Mouse (Mus musculus) cortical plate, adult 2 months (tissue): Measurements from ENCODE around the gene Meis2. TPM values are rescaled to one million over a fixed set of nuclear protein-coding genes. Genes with fewer than 3 reads are reported as not detected.

ENCODE experiments used
- H3K27ac ChIP-seq: fragments of 200-500 bp; 2 replicates; pipeline ENCODE4 v1.5.1; 2012; ENCODE audit warnings: low read length, control low read depth, inconsistent platforms; ENCODE audit not compliant: insufficient read depth
- H3K4me1 ChIP-seq: fragments of 200-500 bp; 2 replicates; pipeline ENCODE4 v1.6.1; 2011; ENCODE audit warnings: low read length; ENCODE audit not compliant: control insufficient read depth, insufficient read depth
- H3K4me3 ChIP-seq: fragments of 200-500 bp; 2 replicates; pipeline ENCODE4 v1.5.1; 2011; ENCODE audit warnings: mild to moderate bottlenecking, low read length, control low read depth; ENCODE audit not compliant: insufficient read depth
- CTCF ChIP-seq: fragments of 200-500 bp; IDR thresholded peaks from 2 replicates; pipeline ENCODE4 v1.5.1; 2011; ENCODE audit warnings: mild to moderate bottlenecking, control low read depth, low read length; ENCODE audit not compliant: insufficient read depth; ENCODE audit errors: extremely low read depth
- POLR2A ChIP-seq: fragments of 200-500 bp; IDR thresholded peaks from 2 replicates; pipeline ENCODE4 v1.6.1; 2011; ENCODE audit warnings: mild to moderate bottlenecking, low read length, control low read depth; ENCODE audit not compliant: insufficient read depth; ENCODE audit errors: extremely low read depth
- polyA plus RNA-seq: library from polyadenylated mRNA; depleted of rRNA; stranded (reverse); fragments of >200 nt; gene quantifications from 2 replicates; pipeline ENCODE4 v1.2.3, GENCODE M21; 2012

Gene Meis2
- polyA plus RNA-seq, 1 experiment: 86.1 TPM

DNA sequence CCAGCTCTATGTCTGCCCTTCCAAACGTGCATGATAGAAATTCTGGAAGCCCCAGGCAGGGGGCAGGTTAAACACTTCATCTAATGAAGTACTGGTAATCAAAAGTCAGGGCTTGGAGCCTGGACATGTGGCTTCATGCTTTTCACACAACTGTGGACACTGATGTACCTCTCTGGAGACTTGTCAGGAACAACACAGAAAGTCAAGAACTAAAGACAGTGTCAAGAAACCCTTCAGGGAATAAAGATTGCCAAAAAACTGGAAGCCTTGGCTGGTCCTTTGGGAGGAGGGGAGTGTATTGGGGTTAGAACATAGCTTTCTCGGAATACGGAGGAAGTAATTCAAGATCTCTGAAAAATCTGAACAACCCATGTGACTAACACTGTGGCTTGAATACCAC lies 37.5 kb downstream of the Meis2 start:
- no peak overlapping the region for H3K4me3 ChIP-seq
- H3K27ac ChIP-seq: no peak overlapping the region
- TF ChIP-seq POLR2A (no peak), CTCF (no peak)
- peaks cover 1% of the 10 kb centered on the region; the same call in 1 of the 2 replicates for H3K4me1 ChIP-seq

DNA sequence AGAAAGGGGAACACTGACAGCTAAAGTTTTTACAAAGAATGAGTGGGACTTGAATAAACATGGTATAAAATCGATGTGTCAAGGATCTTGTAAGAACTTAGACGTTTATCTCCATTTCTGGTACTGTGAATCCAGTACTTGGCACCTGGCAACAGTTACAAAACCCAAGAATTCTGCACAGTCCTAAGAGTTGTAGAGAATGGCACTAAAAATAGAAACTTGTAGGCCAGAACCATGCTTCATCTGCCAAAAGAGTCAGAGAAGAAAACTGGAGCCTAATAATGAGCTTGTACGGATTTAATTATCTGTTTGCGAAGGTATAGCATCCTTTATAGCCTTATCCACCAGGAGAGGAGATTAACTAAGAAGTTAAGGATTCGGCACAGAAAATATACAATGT lies 42.8 kb downstream of the Meis2 start:
- no peak for TF ChIP-seq CTCF
- peaks cover 1% of the 10 kb centered on the region; the same call in 1 of the 2 replicates for H3K4me1 ChIP-seq
- H3K27ac ChIP-seq: no peak overlapping the region
- H3K4me3 ChIP-seq: no peak overlapping the region

DNA sequence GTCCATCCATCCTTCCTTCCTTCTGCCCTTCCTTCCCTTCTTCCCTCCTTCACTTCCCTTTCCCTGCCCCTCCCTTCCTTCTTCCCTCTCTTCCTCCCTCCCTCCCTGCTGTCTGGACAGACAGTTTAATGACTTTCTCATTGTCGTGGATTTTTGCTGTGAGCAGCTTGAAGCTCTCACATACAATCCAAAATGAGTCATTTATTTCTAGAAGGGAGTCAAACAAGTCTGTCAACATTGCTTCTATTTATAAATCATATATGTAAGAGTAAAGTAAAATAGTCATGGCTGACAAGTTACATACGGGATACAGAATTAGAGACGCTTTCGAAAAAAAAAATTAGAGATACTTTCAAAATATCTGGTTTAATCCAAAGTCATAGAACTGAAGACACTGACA lies 43.7 kb downstream of the Meis2 start:
- H3K27ac ChIP-seq: no peak overlapping the region
- TF ChIP-seq CTCF (no peak), POLR2A (no peak)
- peaks cover 1% of the 10 kb centered on the region; the same call in 1 of the 2 replicates for H3K4me1 ChIP-seq
- no peak overlapping the region for H3K4me3 ChIP-seq

DNA sequence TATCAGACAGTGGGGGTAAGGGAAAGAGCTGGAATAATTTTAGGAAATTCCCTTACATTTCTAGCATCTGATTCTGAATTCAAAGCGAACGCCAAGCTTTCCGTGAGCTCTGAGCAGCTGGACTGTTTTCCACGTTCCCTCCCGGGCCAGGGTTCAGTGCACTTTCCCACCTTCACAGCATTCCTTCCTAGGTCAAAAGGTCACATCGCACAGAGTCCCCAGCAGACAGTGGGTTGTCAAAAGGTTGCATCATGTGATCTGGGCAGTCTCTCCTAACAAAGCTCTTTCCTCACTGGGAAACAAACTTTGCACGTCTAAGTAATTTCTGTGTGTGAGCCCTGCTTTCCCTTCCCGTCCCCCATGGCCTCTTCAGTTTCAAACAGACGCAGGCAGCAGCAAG lies 44.6 kb downstream of the Meis2 start:
- Histone ChIP-seq H3K4me3 (no peak overlapping the region), H3K4me1 (peaks cover 1% of the 10 kb centered on the region; the same call in 1 of the 2 replicates), H3K27ac (no peak overlapping the region)
- no peak for TF ChIP-seq POLR2A

DNA sequence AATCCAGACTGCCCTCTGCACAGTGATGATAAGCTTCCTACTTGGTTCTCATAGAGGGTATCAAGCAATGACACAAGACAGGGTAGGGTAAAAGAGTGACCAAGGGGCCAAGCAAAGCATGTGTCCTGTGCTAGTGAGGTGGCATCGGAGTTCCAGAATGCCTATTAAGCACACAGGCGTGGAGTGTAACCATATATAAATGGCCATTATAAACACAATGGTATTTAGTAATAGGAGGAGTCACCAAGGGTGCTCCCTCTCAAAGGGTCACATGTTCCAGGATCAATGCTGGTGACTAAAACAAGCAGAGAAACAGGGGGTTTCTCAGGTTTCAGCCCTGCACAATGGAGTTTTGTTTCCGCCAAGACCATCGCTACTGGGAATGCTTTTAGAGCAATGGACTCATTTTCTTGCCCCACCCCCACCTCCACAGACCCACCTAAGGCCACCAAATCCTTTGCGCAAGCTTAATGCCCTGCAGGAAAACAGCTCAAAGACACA lies 45.1 kb downstream of the Meis2 start:
- Histone ChIP-seq H3K4me1 (peaks cover 1% of the 10 kb centered on the region; the same call in 1 of the 2 replicates), H3K27ac (no peak overlapping the region), H3K4me3 (no peak overlapping the region)
- no peak for TF ChIP-seq CTCF
- no peak for TF ChIP-seq POLR2A

DNA sequence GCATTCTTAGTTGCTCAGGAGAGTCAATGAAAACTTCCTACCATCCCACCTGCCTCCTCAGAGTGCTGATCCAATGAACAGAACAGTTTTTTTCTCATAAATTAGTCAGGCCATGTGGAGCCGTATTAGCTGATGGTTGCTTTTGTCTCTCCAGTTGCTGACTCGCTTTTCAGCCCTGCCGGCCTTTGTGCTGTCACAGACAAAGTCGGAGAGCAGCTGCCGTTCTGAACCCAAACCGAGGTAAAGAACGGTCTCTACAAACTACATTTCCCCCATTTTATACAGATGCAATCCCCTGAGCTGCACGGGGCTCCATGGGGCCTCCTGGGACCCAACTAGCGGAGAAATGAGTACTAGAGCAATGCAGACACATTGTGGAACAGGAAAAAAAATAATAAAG lies 45.7 kb downstream of the Meis2 start:
- TF ChIP-seq CTCF (no peak), POLR2A (no peak)
- Histone ChIP-seq H3K4me3 (no peak overlapping the region), H3K4me1 (peaks cover 1% of the 10 kb centered on the region; the same call in 1 of the 2 replicates), H3K27ac (no peak overlapping the region)

DNA sequence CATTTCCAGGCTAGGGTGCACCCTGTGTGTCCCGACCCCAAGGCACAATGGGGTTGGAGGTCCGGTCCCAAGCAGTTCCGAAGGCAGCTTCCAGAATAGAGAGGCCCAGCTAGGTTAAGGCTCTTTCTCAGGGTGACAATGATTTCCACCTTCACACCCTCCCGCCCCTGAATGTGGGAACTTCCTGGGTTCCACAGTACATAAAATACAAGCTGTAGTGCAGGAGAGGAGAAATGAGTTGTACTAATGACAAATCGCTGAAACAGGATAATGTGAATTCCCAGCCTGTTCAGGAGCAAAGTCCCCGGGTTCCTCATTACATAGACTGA lies 46.2 kb downstream of the Meis2 start:
- peaks cover 1% of the 10 kb centered on the region; the same call in 1 of the 2 replicates for H3K4me1 ChIP-seq
- H3K4me3 ChIP-seq: no peak overlapping the region
- TF ChIP-seq POLR2A (no peak), CTCF (no peak)
- H3K27ac ChIP-seq: no peak overlapping the region

DNA sequence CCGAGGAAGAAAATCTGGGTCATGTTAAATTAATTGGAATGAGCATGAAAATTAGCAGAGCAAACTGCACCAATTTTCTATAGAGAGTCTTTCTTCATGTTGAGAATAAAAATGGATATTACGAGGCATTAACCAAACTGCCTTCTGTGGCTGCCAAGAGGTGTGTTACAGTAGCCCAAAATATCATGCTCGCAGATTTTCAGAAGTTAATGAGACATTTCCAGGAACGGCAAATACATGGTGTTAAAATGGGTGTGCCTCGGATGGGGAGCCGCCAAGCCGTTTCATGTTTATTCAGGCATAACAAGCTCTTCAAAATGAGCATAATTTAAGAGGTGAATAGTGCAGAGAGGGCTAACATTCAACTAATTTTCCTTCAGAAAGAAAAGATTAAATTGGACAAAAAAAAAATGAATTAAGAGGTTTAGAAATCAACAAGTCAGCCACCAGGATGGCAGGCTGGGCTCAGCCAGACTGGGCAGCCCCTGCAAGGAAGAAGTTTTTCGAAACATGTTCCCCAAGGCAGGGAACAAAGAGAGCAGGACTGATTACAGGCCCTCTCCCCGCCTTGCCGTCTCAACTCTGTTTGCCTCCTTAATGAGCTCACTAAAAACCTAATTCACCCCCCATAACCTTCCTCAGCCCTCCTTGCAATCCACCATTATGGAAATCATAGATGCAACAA lies 46.7 kb downstream of the Meis2 start:
- Histone ChIP-seq H3K27ac (no peak overlapping the region), H3K4me1 (peaks cover 1% of the 10 kb centered on the region; the same call in 1 of the 2 replicates)

DNA sequence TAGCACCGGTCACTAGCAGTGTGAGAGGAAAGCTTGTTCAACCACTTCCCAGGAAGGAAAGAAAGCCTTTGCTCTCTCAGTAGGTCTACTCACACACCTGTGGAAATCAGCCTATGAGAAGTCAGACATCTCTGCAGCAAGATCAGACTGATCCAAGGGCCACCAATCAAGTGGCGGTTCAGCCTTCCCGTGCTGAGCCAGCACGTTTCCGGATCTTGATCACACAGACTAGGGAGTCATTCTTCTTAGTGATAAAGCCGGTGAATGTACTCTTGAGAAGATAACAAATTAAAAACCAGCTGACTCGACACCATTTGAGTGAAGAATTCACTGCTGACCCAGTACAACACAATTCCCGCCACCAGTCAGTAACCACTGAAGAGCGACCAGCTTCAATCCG lies 50.1 kb downstream of the Meis2 start:
- no peak overlapping the region for H3K4me3 ChIP-seq
- no peaks in the 10 kb centered on the region; the same call in 1 of the 2 replicates for H3K4me1 ChIP-seq
- TF ChIP-seq CTCF: no peak
- no peak for TF ChIP-seq POLR2A
- no peak overlapping the region for H3K27ac ChIP-seq

More for the DNA sequence above, 46.7 kb downstream of the Meis2 start:
- H3K4me3 ChIP-seq: no peak overlapping the region
- no peak for TF ChIP-seq POLR2A
- no peak for TF ChIP-seq CTCF

DNA sequence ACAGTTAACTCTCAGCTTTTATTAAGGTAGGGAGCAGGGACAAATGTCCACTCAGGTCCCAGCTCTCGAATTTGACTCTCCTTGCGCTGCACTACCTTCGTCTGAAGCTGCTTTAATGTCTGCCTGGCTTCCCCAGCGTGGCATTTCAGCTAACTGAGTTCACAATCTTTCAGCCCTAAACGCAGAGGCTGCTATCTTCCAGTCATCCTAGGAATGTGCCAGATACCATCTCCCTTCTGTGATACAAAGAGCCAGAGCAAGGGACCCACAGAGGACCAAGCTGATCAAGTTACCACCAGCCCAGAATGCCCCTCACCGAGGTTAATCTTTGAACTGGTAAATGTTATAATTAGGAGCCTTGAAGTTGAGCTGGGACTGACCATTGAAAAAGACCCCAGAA lies 55.2 kb downstream of the Meis2 start:
- H3K27ac ChIP-seq: no peak overlapping the region
- peaks cover 1% of the 10 kb centered on the region for H3K4me1 ChIP-seq
- H3K4me3 ChIP-seq: no peak overlapping the region
- no peak for TF ChIP-seq CTCF
- no peak for TF ChIP-seq POLR2A
